In genomic region chr8:84977435-84978247, GRCm38 (mm10) we compare ENCODE assay signal across 8 mouse cellular contexts. TPM values are rescaled to one million over a fixed set of nuclear protein-coding genes. Genes with fewer than 3 reads are reported as not detected.
DNase-seq lines count a peak whose midpoint lies in the region; ATAC-seq lines count a peak whose summit lies in the region.

No protein-coding gene starts in this region.

- WGBS in embryonic facial prominence, embryonic 14.5 days, result under 1% methylated on average over 40 of the region's 70 CpGs
- under 1% methylated on average over 69 of the region's 70 CpGs for WGBS in heart, embryonic 16.5 days
- WGBS in neural tube, embryonic 14.5 days, result under 1% methylated on average over 70 of the region's 70 CpGs

- peaks cover 26% of the 10 kb centered on the region for H3K36me3 ChIP-seq in embryonic facial prominence, embryonic 14.5 days (ENCODE audit: control insufficient read depth, insufficient read depth, low read length)
- H3K36me3 ChIP-seq in heart, embryonic 16.5 days (ENCODE audit: control insufficient read depth, insufficient read depth), result peaks cover 7% of the 10 kb centered on the region
- H3K36me3 ChIP-seq in neural tube, embryonic 14.5 days (ENCODE audit: control insufficient read depth, insufficient read depth, low read length), result peaks cover 10% of the 10 kb centered on the region

- no peak for ATAC-seq in embryonic facial prominence, embryonic 14.5 days (ENCODE audit: low read depth)
- ATAC-seq in heart, embryonic 16.5 days (replicated peaks; ENCODE audit: extremely low read depth, insufficient read depth, low FRiP score), result no peak
- no peak for ATAC-seq in neural tube, embryonic 14.5 days (ENCODE audit: low read depth)

- H3K9ac ChIP-seq in embryonic facial prominence, embryonic 14.5 days (ENCODE audit: low read depth, low read length), result peak overlapping the region; percentile 75
- peak overlapping the region; percentile 90 for H3K9ac ChIP-seq in heart, embryonic 16.5 days (ENCODE audit: low read length)
- H3K9ac ChIP-seq in neural tube, embryonic 14.5 days (replicated peaks; ENCODE audit: low read depth, low read length), result peak overlapping the region; percentile 64

- peak overlapping the region; percentile 62 for H3K4me3 ChIP-seq in embryonic facial prominence, embryonic 14.5 days (ENCODE audit: low read depth, low read length)
- peak overlapping the region; percentile 73 for H3K4me3 ChIP-seq in heart, embryonic 16.5 days (ENCODE audit: low read length)
- peak overlapping the region; percentile 50 for H3K4me3 ChIP-seq in neural tube, embryonic 14.5 days (ENCODE audit: low read depth, low read length)

- peak overlapping the region; percentile 82 for H3K27ac ChIP-seq in embryonic facial prominence, embryonic 14.5 days (replicated peaks; ENCODE audit: low read depth, low read length)
- H3K27ac ChIP-seq in heart, embryonic 16.5 days (ENCODE audit: low read length), result peak overlapping the region; percentile 94
- H3K27ac ChIP-seq in neural tube, embryonic 14.5 days (ENCODE audit: low read depth, low read length), result peak overlapping the region; percentile 57; the same call in 1 of the 2 replicates

- no peaks in the 10 kb centered on the region for H3K9me3 ChIP-seq in embryonic facial prominence, embryonic 14.5 days (ENCODE audit: control insufficient read depth, low read length)
- H3K9me3 ChIP-seq in heart, embryonic 16.5 days (replicated peaks; ENCODE audit: control insufficient read depth, low read length), result no peaks in the 10 kb centered on the region
- H3K9me3 ChIP-seq in neural tube, embryonic 14.5 days (ENCODE audit: control insufficient read depth, low read length), result no peaks in the 10 kb centered on the region

- H3K27me3 ChIP-seq in embryonic facial prominence, embryonic 14.5 days (replicated peaks; ENCODE audit: control insufficient read depth, insufficient read depth, low read length), result peaks cover 16% of the 10 kb centered on the region
- H3K27me3 ChIP-seq in heart, embryonic 16.5 days (ENCODE audit: control insufficient read depth, insufficient read depth, low read length), result no peaks in the 10 kb centered on the region
- H3K27me3 ChIP-seq in neural tube, embryonic 14.5 days (ENCODE audit: control insufficient read depth, insufficient read depth, low read length), result 0 out of 2 replicates have a peak, but pooled peaks cover 4% of the 10 kb centered on the region

- H3K4me1 ChIP-seq in embryonic facial prominence, embryonic 14.5 days (ENCODE audit: control insufficient read depth, insufficient read depth, low read length), result peaks cover 41% of the 10 kb centered on the region
- peaks cover 48% of the 10 kb centered on the region for H3K4me1 ChIP-seq in heart, embryonic 16.5 days (ENCODE audit: control insufficient read depth, insufficient read depth, low read length)
- peaks cover 42% of the 10 kb centered on the region for H3K4me1 ChIP-seq in neural tube, embryonic 14.5 days (ENCODE audit: control insufficient read depth, insufficient read depth, low read length)

- peak; percentile 81 for DNase-seq in B cell, adult 2 months
- DNase-seq in adipocyte (ENCODE audit: low spot score), result peak; percentile 44
- DNase-seq in embryonic facial prominence, embryonic 14.5 days (ENCODE audit: low spot score), result no peak
- peak; percentile 74 for DNase-seq in kidney, postnatal 14 days
- peak; percentile 72 to 81 for DNase-seq in lung, adult 18-20 months
- peak; percentile 86 for DNase-seq in thymus, postnatal 14 days

- H3K4me2 ChIP-seq in embryonic facial prominence, embryonic 14.5 days (ENCODE audit: low read depth, low read length), result peak overlapping the region; percentile 97
- peak overlapping the region; percentile 97 for H3K4me2 ChIP-seq in heart, embryonic 16.5 days (ENCODE audit: low read depth, low read length)
- H3K4me2 ChIP-seq in neural tube, embryonic 14.5 days (ENCODE audit: low read depth, low read length), result peak overlapping the region; percentile 100

RNA-seq across cellular contexts. Expression of gene Junb, which starts 0.9 kb away (rescaled TPM):
- polyA plus RNA-seq in embryonic facial prominence, embryonic 14.5 days (2014; fragmentation: Nextera tagmentation; extraction: Ambion mirVana), result 16.8 and 18.4 TPM in 2 replicates
- polyA plus RNA-seq in heart, embryonic 16.5 days (2015; fragmentation: Nextera tagmentation; extraction: Ambion mirVana), result 11.7 and 15.3 TPM in 2 replicates
- 5.4 and 8.4 TPM in 2 replicates for polyA plus RNA-seq in neural tube, embryonic 14.5 days (2014; fragmentation: Nextera tagmentation; extraction: Ambion mirVana)

RNA-seq across cellular contexts. Expression of gene Rnaseh2a, which starts 8.1 kb away (rescaled TPM):
- polyA plus RNA-seq in embryonic facial prominence, embryonic 14.5 days (2014; fragmentation: Nextera tagmentation; extraction: Ambion mirVana), result 73.7 and 88.9 TPM in 2 replicates
- polyA plus RNA-seq in heart, embryonic 16.5 days (2015; fragmentation: Nextera tagmentation; extraction: Ambion mirVana), result 80.2 and 82.7 TPM in 2 replicates
- polyA plus RNA-seq in neural tube, embryonic 14.5 days (2014; fragmentation: Nextera tagmentation; extraction: Ambion mirVana), result 45.7 and 48.0 TPM in 2 replicates

RNA-seq across cellular contexts. Expression of gene Prdx2, which starts 8.3 kb away (rescaled TPM):
- 715 and 771 TPM in 2 replicates for polyA plus RNA-seq in embryonic facial prominence, embryonic 14.5 days (2014; fragmentation: Nextera tagmentation; extraction: Ambion mirVana)
- polyA plus RNA-seq in heart, embryonic 16.5 days (2015; fragmentation: Nextera tagmentation; extraction: Ambion mirVana), result 591 and 662 TPM in 2 replicates
- polyA plus RNA-seq in neural tube, embryonic 14.5 days (2014; fragmentation: Nextera tagmentation; extraction: Ambion mirVana), result 1,214 and 1,252 TPM in 2 replicates

RNA-seq across cellular contexts. Expression of gene Gm49661, which starts 8.4 kb away (rescaled TPM):
- polyA plus RNA-seq in embryonic facial prominence, embryonic 14.5 days (2014; fragmentation: Nextera tagmentation; extraction: Ambion mirVana), result not detected in 2 replicates
- polyA plus RNA-seq in heart, embryonic 16.5 days (2015; fragmentation: Nextera tagmentation; extraction: Ambion mirVana), result not detected in 2 replicates
- not detected in 2 replicates for polyA plus RNA-seq in neural tube, embryonic 14.5 days (2014; fragmentation: Nextera tagmentation; extraction: Ambion mirVana)

RNA-seq across cellular contexts. Expression of gene Hook2, which starts 12.8 kb away (rescaled TPM):
- polyA plus RNA-seq in embryonic facial prominence, embryonic 14.5 days (2014; fragmentation: Nextera tagmentation; extraction: Ambion mirVana), result 13.1 and 15.3 TPM in 2 replicates
- polyA plus RNA-seq in heart, embryonic 16.5 days (2015; fragmentation: Nextera tagmentation; extraction: Ambion mirVana), result 8.9 and 9.1 TPM in 2 replicates
- 25.5 and 31.2 TPM in 2 replicates for polyA plus RNA-seq in neural tube, embryonic 14.5 days (2014; fragmentation: Nextera tagmentation; extraction: Ambion mirVana)
